In the genomic region with DNA sequence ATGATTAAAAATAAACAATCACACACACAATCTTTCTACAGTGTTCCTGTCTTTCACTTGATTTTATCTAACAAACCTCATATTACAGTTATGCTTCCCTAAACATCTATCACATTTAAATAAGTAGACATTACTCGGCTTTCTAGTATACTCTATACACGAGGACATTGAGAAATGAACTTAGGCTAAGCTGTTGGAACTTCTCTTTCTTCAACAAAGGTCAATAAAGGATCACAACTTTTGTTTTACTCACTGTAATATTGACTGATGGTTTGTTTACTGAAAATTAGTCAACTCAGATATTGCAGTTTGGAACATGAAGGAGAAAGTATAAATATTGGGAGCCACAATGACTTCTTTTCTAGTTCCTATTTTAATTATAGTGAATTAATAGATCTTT, we compare ENCODE assay signal across 17 mouse cellular contexts.
DNase-seq lines count a peak whose midpoint lies in the region; ATAC-seq and TF ChIP-seq lines count a peak whose summit lies in the region.
"Had no signal": no experiment of that assay in that cellular context is flagged by ENCODE, and none has a peak within 500 bp of the region (broad histone marks: within the 10 kb centered on the region; RNA-seq: fewer than 3 reads in every experiment).

No protein-coding gene starts in this region.

- 34% methylated on average over 2 of the region's 2 CpGs for WGBS in liver, adult 2 months
- WGBS in liver, postnatal 0 days (ENCODE audit: insufficient replicate concordance) = 43% methylated on average over 2 of the region's 2 CpGs
- WGBS in lung, embryonic 15.5 days = 23% methylated on average over 2 of the region's 2 CpGs
- 25% methylated on average over 2 of the region's 2 CpGs for WGBS in lung, adult 2 months
- 27% methylated on average over 2 of the region's 2 CpGs for WGBS in lung, postnatal 0 days

- H3K36me3 ChIP-seq in liver, adult 2 months (ENCODE audit: control insufficient read depth, insufficient read depth, low read length) = no peaks in the 10 kb centered on the region
- no peaks in the 10 kb centered on the region for H3K36me3 ChIP-seq in liver, postnatal 0 days (replicated peaks; ENCODE audit: insufficient read depth, low read length)
- no peaks in the 10 kb centered on the region for H3K36me3 ChIP-seq in lung, embryonic 15.5 days
- H3K36me3 ChIP-seq in lung, postnatal 0 days (ENCODE audit: insufficient read depth, low read length) = no peaks in the 10 kb centered on the region
- H3K36me3 ChIP-seq: embryonic facial prominence, embryonic 10.5 days; embryonic facial prominence, embryonic 12.5 days; forebrain, embryonic 15.5 days; G1E had no signal

- no peak overlapping the region for H3K4me2 ChIP-seq in liver, postnatal 0 days (ENCODE audit: low read depth, low read length)
- H3K4me2 ChIP-seq in lung, embryonic 15.5 days = no peak overlapping the region
- no peak overlapping the region for H3K4me2 ChIP-seq in lung, postnatal 0 days (replicated peaks; ENCODE audit: low read depth, low read length)
- H3K4me2 ChIP-seq: embryonic facial prominence, embryonic 12.5 days; forebrain, embryonic 13.5 days; forebrain, embryonic 15.5 days had no signal

- H3K27me3 ChIP-seq in liver, adult 2 months (ENCODE audit: control insufficient read depth, insufficient read depth, low read length) = no peaks in the 10 kb centered on the region
- H3K27me3 ChIP-seq in liver, postnatal 0 days (ENCODE audit: insufficient read depth, low read length) = no peaks in the 10 kb centered on the region
- H3K27me3 ChIP-seq in lung, embryonic 15.5 days = no peaks in the 10 kb centered on the region
- no peaks in the 10 kb centered on the region for H3K27me3 ChIP-seq in lung, postnatal 0 days (replicated peaks; ENCODE audit: insufficient read depth, low read length)
- H3K27me3 ChIP-seq: CH12.LX; embryonic facial prominence, embryonic 12.5 days; forebrain, embryonic 13.5 days; forebrain, embryonic 15.5 days; Patski had no signal

- peak; percentile 19 for DNase-seq in liver, adult 2 months (ENCODE audit: extremely low read depth, low read depth, low spot score)
- DNase-seq in liver, postnatal 0 days = no peak
- no peak for DNase-seq in lung, adult 2 months
- DNase-seq in lung, postnatal 0 days (ENCODE audit: low spot score) = peak; percentile 13
- DNase-seq in lung, postnatal 36 days = no peak
- no peak for DNase-seq in spleen, adult 12 weeks (ENCODE audit: low spot score)
- DNase-seq: B cell, adult 2 months had no signal

- TF ChIP-seq EP300 in liver, postnatal 0 days (IDR thresholded peaks at IDR 0.05; ENCODE audit: low read depth) = no peak
- TF ChIP-seq EP300 in lung, postnatal 0 days (IDR thresholded peaks at IDR 0.05) = no peak

- no peak overlapping the region for H3K27ac ChIP-seq in liver, adult 2 months (replicated peaks; ENCODE audit: insufficient read depth, low read depth, low read length)
- no peak overlapping the region for H3K27ac ChIP-seq in liver, postnatal 0 days (ENCODE audit: low read depth)
- no peak overlapping the region for H3K27ac ChIP-seq in lung, embryonic 15.5 days
- H3K27ac ChIP-seq in lung, postnatal 0 days (ENCODE audit: low read length) = no peak overlapping the region
- H3K27ac ChIP-seq: embryonic facial prominence, embryonic 10.5 days; embryonic facial prominence, embryonic 12.5 days; forebrain, embryonic 13.5 days; forebrain, embryonic 15.5 days had no signal

- H3K4me3 ChIP-seq in liver, adult 2 months (ENCODE audit: insufficient read depth, low read depth, low read length) = no peak overlapping the region
- no peak overlapping the region for H3K4me3 ChIP-seq in liver, postnatal 0 days (ENCODE audit: low read depth, low read length)
- H3K4me3 ChIP-seq in lung, embryonic 15.5 days = no peak overlapping the region
- no peak overlapping the region for H3K4me3 ChIP-seq in lung, adult 2 months (replicated peaks; ENCODE audit: extremely low read depth, low read depth, low read length)
- H3K4me3 ChIP-seq in lung, postnatal 0 days (ENCODE audit: low read depth, low read length) = no peak overlapping the region
- H3K4me3 ChIP-seq: embryonic facial prominence, embryonic 10.5 days; embryonic facial prominence, embryonic 12.5 days; forebrain, embryonic 13.5 days; forebrain, embryonic 15.5 days had no signal

- TF ChIP-seq CTCF in liver, adult 2 months (IDR thresholded peaks at IDR 0.05; ENCODE audit: low read depth, low read length) = no peak
- no peak for TF ChIP-seq CTCF in liver, postnatal 0 days (IDR thresholded peaks at IDR 0.05; ENCODE audit: low read depth)
- TF ChIP-seq CTCF in lung, adult 2 months (IDR thresholded peaks at IDR 0.05; ENCODE audit: insufficient read depth, low read length) = no peak
- TF ChIP-seq CTCF in lung, postnatal 0 days (IDR thresholded peaks at IDR 0.05) = no peak

- no peak for TF ChIP-seq POLR2A in liver, adult 2 months (IDR thresholded peaks at IDR 0.05; ENCODE audit: extremely low read depth, insufficient read depth, low read length)
- TF ChIP-seq POLR2A in lung, adult 2 months (IDR thresholded peaks at IDR 0.05; ENCODE audit: borderline replicate concordance, extremely low read depth, low read depth, low read length) = no peak

- no peaks in the 10 kb centered on the region for H3K4me1 ChIP-seq in liver, adult 2 months (ENCODE audit: control insufficient read depth, insufficient read depth, low read length)
- H3K4me1 ChIP-seq in liver, postnatal 0 days (ENCODE audit: insufficient read depth) = no peaks in the 10 kb centered on the region
- no peaks in the 10 kb centered on the region for H3K4me1 ChIP-seq in lung, embryonic 15.5 days
- no peaks in the 10 kb centered on the region for H3K4me1 ChIP-seq in lung, adult 2 months (ENCODE audit: control insufficient read depth, insufficient read depth, low read length)
- no peaks in the 10 kb centered on the region for H3K4me1 ChIP-seq in lung, postnatal 0 days (ENCODE audit: insufficient read depth, low read depth, low read length)
- H3K4me1 ChIP-seq: embryonic facial prominence, embryonic 10.5 days; embryonic facial prominence, embryonic 12.5 days; forebrain, embryonic 13.5 days; forebrain, embryonic 15.5 days had no signal

- no peak overlapping the region for H3K9ac ChIP-seq in liver, adult 2 months (ENCODE audit: low read depth, low read length)
- H3K9ac ChIP-seq in liver, postnatal 0 days (replicated peaks) = no peak overlapping the region
- no peak overlapping the region for H3K9ac ChIP-seq in lung, embryonic 15.5 days
- H3K9ac ChIP-seq in lung, postnatal 0 days (replicated peaks; ENCODE audit: low read depth) = no peak overlapping the region
- H3K9ac ChIP-seq: embryonic facial prominence, embryonic 12.5 days; forebrain, embryonic 13.5 days; forebrain, embryonic 15.5 days had no signal

- ATAC-seq in liver, postnatal 0 days = no peak
- peak; percentile 88 for ATAC-seq in lung, embryonic 15.5 days (ENCODE audit: borderline replicate concordance, extremely low read depth, low FRiP score, low TSS enrichment)
- peak; percentile 14; the same call in 1 of the 2 replicates for ATAC-seq in lung, postnatal 0 days
- ATAC-seq: activated CD4-positive, CD25-positive, alpha-beta regulatory T cell, adult 4 months; CD4-positive, CD25-positive, alpha-beta regulatory T cell, adult 4 months; forebrain, embryonic 13.5 days; forebrain, embryonic 15.5 days; Patski had no signal

- H3K9me3 ChIP-seq in liver, postnatal 0 days (ENCODE audit: low read length) = no peaks in the 10 kb centered on the region
- H3K9me3 ChIP-seq in lung, embryonic 15.5 days = no peaks in the 10 kb centered on the region
- no peaks in the 10 kb centered on the region for H3K9me3 ChIP-seq in lung, postnatal 0 days (ENCODE audit: low read length)
- H3K9me3 ChIP-seq: embryonic facial prominence, embryonic 10.5 days; embryonic facial prominence, embryonic 12.5 days; forebrain, embryonic 13.5 days; forebrain, embryonic 15.5 days; G1E had no signal

- no peaks in the 10 kb centered on the region for H3K79me2 ChIP-seq in liver, adult 2 months (ENCODE audit: control insufficient read depth, insufficient read depth, low read length)

Comparison
In these comparisons a context has a peak if more than half of its experiments do, and no peak if none do; other contexts are left out.
1. DNase-seq: peak in liver, adult 2 months (single experiment) and lung, postnatal 0 days (single experiment); none in liver, postnatal 0 days (single experiment), lung, adult 2 months (single experiment), lung, postnatal 36 days (single experiment) and spleen, adult 12 weeks (single experiment).